ENCODE assay signal across 26 mouse cellular contexts in the genomic region with DNA sequence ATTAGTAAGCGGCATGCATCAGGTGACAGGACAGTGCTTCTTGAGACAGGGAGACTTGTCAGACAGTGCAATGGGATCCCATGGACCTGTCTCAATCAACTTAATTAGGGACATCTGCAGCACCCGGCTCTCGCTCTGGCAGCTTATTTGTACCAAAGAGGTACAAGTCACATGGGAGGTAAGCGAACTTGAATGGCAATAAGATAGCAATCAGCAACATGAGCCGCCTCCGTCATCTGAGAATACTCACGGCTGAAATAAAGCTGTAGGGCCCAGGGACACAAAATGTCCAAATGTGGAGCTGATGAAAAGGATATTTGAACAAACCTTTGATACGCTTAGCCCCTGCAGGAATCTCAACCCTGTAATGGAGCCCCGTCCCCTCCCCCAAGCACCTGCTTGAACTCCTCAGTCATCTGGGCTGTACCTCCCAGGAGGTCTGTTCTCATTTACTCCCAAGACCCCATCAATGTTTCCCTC.
A peak's percentile ranks its signal among the peaks of the same experiment; 100 is the strongest.
DNase-seq lines count a peak whose midpoint lies in the region; ATAC-seq and TF ChIP-seq lines count a peak whose summit lies in the region.
"Had no signal": no experiment of that assay in that cellular context is flagged by ENCODE, and none has a peak within 500 bp of the region (broad histone marks: within the 10 kb centered on the region; RNA-seq: fewer than 3 reads in every experiment).

No protein-coding gene starts in this region.

- no peaks in the 10 kb centered on the region for H3K36me3 ChIP-seq in kidney, embryonic 16.5 days (ENCODE audit: insufficient read depth, low read length)
- H3K36me3 ChIP-seq in embryonic facial prominence, embryonic 10.5 days (replicated peaks): peaks cover 7% of the 10 kb centered on the region; the same call in 1 of the 2 replicates
- H3K36me3 ChIP-seq in intestine, embryonic 16.5 days (ENCODE audit: control insufficient read depth, insufficient read depth, low read length): no peaks in the 10 kb centered on the region
- H3K36me3 ChIP-seq: embryonic facial prominence, embryonic 13.5 days; forebrain, embryonic 15.5 days; heart, embryonic 13.5 days; midbrain, embryonic 13.5 days had no signal

- intact Hi-C loops in left cerebral cortex, adult 2 months (cut with DNase I): no loop called here

- H3K9ac ChIP-seq in kidney, embryonic 16.5 days (replicated peaks; ENCODE audit: low read length): no peak overlapping the region
- H3K9ac ChIP-seq in intestine, embryonic 16.5 days (ENCODE audit: low read depth, low read length): no peak overlapping the region
- H3K9ac ChIP-seq: embryonic facial prominence, embryonic 13.5 days; forebrain, embryonic 15.5 days; heart, embryonic 13.5 days; midbrain, embryonic 13.5 days had no signal

- no peaks in the 10 kb centered on the region for H3K27me3 ChIP-seq in kidney, embryonic 16.5 days (ENCODE audit: insufficient read depth, low read length)
- H3K27me3 ChIP-seq in embryonic facial prominence, embryonic 10.5 days (replicated peaks; ENCODE audit: low read depth, poor library complexity, severe bottlenecking): no peaks in the 10 kb centered on the region
- no peaks in the 10 kb centered on the region for H3K27me3 ChIP-seq in intestine, embryonic 16.5 days (replicated peaks; ENCODE audit: control insufficient read depth, insufficient read depth, low read length)
- H3K27me3 ChIP-seq: embryonic facial prominence, embryonic 13.5 days; forebrain, embryonic 15.5 days; heart, embryonic 13.5 days; midbrain, embryonic 13.5 days had no signal

- H3K27ac ChIP-seq in kidney, embryonic 16.5 days (ENCODE audit: low read length): peak overlapping the region; percentile 24; the same call in 1 of the 2 replicates
- H3K27ac ChIP-seq in embryonic facial prominence, embryonic 10.5 days (replicated peaks): no peak overlapping the region; the same call in 1 of the 2 replicates
- no peak overlapping the region for H3K27ac ChIP-seq in left cerebral cortex, adult 2 months
- no peak overlapping the region for H3K27ac ChIP-seq in intestine, embryonic 16.5 days (ENCODE audit: low read length)
- H3K27ac ChIP-seq: embryonic facial prominence, embryonic 13.5 days; forebrain, embryonic 15.5 days; heart, adult 2 months; heart, embryonic 13.5 days; midbrain, embryonic 13.5 days had no signal

- H3K4me2 ChIP-seq in kidney, embryonic 16.5 days (replicated peaks; ENCODE audit: low read depth, low read length): peak overlapping the region; percentile 12; the same call in 1 of the 2 replicates
- H3K4me2 ChIP-seq in intestine, embryonic 16.5 days (ENCODE audit: low read depth, low read length): no peak overlapping the region
- H3K4me2 ChIP-seq: embryonic facial prominence, embryonic 13.5 days; forebrain, embryonic 15.5 days; heart, embryonic 13.5 days; midbrain, embryonic 13.5 days had no signal

- 41% methylated on average over 9 of the region's 9 CpGs for WGBS in kidney, embryonic 16.5 days
- WGBS in embryonic facial prominence, embryonic 10.5 days: 26% methylated on average over 9 of the region's 9 CpGs
- 82% methylated on average over 9 of the region's 9 CpGs for WGBS in intestine, embryonic 16.5 days

- 0 out of 2 replicates have a peak, but pooled peaks cover 3% of the 10 kb centered on the region for H3K4me1 ChIP-seq in kidney, embryonic 16.5 days (ENCODE audit: insufficient read depth, low read length)
- H3K4me1 ChIP-seq in embryonic facial prominence, embryonic 10.5 days: peaks cover 60% of the 10 kb centered on the region
- H3K4me1 ChIP-seq in intestine, embryonic 16.5 days (ENCODE audit: control insufficient read depth, insufficient read depth, low read length): 0 out of 2 replicates have a peak, but pooled peaks cover 6% of the 10 kb centered on the region

- H3K9me3 ChIP-seq in kidney, embryonic 16.5 days (ENCODE audit: low read length): no peaks in the 10 kb centered on the region
- H3K9me3 ChIP-seq in embryonic facial prominence, embryonic 10.5 days: no peaks in the 10 kb centered on the region
- no peaks in the 10 kb centered on the region for H3K9me3 ChIP-seq in intestine, embryonic 16.5 days (ENCODE audit: control insufficient read depth, low read length)
- H3K9me3 ChIP-seq: embryonic facial prominence, embryonic 13.5 days; forebrain, embryonic 15.5 days; heart, embryonic 13.5 days; midbrain, embryonic 13.5 days had no signal

- H3K4me3 ChIP-seq in kidney, embryonic 16.5 days (ENCODE audit: low read length): no peak overlapping the region
- H3K4me3 ChIP-seq in embryonic facial prominence, embryonic 10.5 days: no peak overlapping the region
- H3K4me3 ChIP-seq in left cerebral cortex, adult 2 months: no peak overlapping the region
- no peak overlapping the region for H3K4me3 ChIP-seq in intestine, embryonic 16.5 days (ENCODE audit: low read length)
- H3K4me3 ChIP-seq: embryonic facial prominence, embryonic 13.5 days; forebrain, embryonic 15.5 days; heart, adult 2 months; heart, embryonic 13.5 days; midbrain, embryonic 13.5 days had no signal

- TF ChIP-seq CTCF in left cerebral cortex, adult 2 months (IDR thresholded peaks at IDR 0.05): no peak

- no peak for DNase-seq in kidney, adult 8-10 months
- DNase-seq in embryo, embryonic 10.5 days (ENCODE audit: low spot score): peak; percentile 54
- peak; percentile 81 for DNase-seq in embryonic facial prominence, embryonic 10.5 days (ENCODE audit: low spot score)
- peak; percentile 59 for DNase-seq in forelimb bud, embryonic 11.5 days (ENCODE audit: low read depth, low spot score)
- DNase-seq in right cerebral cortex, postnatal 36 days (ENCODE audit: low spot score in 2 of 2): no peak
- DNase-seq in left cerebral cortex, adult 2 months (ENCODE audit: extremely low spot score in 1 of 2, low spot score in 2 of 2): no peak
- DNase-seq: adrenal gland, adult 8-10 months; cerebellum, adult 11-12 months; cerebellum, postnatal 14 days; gastrocnemius, postnatal 25 days; heart, adult 2 months; heart, postnatal 14 days; kidney, postnatal 4 days; layer of hippocampus, adult 9-11 months; lung, postnatal 10 days; right cerebral cortex, postnatal 14 days; spleen, adult 18-20 months had no signal

- peak; percentile 85 for ATAC-seq in kidney, embryonic 16.5 days (ENCODE audit: low FRiP score, low TSS enrichment)
- ATAC-seq in intestine, embryonic 16.5 days: no peak
- ATAC-seq: activated CD4-positive, CD25-positive, alpha-beta regulatory T cell, adult 4 months; forebrain, embryonic 15.5 days; hindbrain, embryonic 16.5 days; intestine, postnatal 0 days; midbrain, embryonic 13.5 days had no signal

Comparison
In these comparisons a context has a peak if more than half of its experiments do, and no peak if none do; other contexts are left out.
1. DNase-seq: peak in embryo, embryonic 10.5 days (single experiment), embryonic facial prominence, embryonic 10.5 days (single experiment) and forelimb bud, embryonic 11.5 days (single experiment); none in kidney, adult 8-10 months (0 of 2), right cerebral cortex, postnatal 36 days (0 of 2) and left cerebral cortex, adult 2 months (0 of 2).